Mouse (Mus musculus) cerebellum, adult 2 months (tissue): ENCODE measurements around the gene Unc13d.

Experiments used
- CTCF ChIP-seq: fragments of 200-500 bp; IDR thresholded peaks from 2 replicates; pipeline ENCODE4 v1.5.1; 2011; ENCODE audit warnings: low read depth, mild to moderate bottlenecking, control low read depth, low read length, moderate library complexity, borderline replicate concordance; ENCODE audit not compliant: insufficient read depth
- POLR2A ChIP-seq: fragments of 200-500 bp; IDR thresholded peaks from 2 replicates; pipeline ENCODE4 v1.6.1; 2011; ENCODE audit warnings: low read length, control low read depth, borderline replicate concordance; ENCODE audit not compliant: insufficient read depth

DNA sequence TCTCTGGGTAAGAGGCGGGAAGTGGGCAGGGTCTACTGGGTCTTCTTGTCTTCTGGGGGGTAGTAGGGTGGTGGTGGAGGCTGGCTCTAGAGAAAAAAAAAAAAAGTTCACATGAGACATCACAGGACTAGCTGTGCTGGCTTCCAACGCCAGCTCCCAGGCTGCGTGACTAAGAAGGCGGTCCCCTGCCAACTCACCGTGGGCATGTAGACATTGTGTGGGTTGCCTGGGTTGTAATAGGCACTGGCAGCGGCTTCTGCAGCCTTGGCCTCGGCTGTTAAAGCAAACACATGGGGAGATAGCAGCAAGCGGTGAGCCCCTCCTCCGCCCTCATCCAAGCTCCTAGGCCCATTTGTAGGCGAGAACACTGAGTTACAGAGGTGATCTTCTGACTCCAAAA is 1.8 kb upstream of the Unc13d start:
- TF ChIP-seq CTCF (no peak), POLR2A (no peak)
